Comparison of ENCODE assay signal across 24 mouse cellular contexts in the genomic region with DNA sequence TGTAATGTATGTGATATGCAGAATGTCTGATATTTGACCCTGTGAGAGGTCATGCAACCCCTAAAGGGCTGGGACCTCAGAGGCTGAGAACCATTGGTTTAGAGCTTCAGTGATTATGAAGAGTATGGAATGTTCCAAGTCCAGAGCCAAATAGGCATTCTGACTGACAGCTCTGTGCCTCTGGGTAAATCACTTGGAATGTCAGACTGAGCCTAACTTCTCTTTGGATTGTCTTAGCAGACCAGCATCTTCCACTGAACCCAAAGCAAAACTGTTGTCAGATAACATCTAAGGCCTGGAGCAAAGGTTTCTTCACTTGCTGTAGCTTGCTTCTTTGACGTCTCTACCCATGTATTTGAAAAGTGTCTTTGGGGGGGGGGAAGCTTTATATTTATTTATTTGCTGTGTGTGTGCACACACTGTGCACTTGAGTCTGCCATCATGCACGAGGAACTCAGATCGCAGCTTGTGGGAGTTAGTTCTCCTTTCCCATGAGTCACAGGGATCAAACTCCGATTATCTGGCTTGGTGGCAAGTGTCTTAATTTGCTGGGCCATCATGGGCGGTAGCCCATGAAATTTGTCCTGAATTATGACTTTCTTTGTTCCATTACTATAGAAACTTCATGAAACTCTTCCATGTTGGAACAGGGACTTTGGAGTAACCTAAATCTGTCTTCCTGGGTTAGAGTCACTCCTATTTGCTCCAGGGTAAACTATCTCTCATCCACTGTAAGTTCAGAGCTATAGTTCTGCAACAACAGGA. TPM values are rescaled to one million over a fixed set of nuclear protein-coding genes. Genes with fewer than 3 reads are reported as not detected.
DNase-seq lines count a peak whose midpoint lies in the region; ATAC-seq lines count a peak whose summit lies in the region.
"Had no signal": no experiment of that assay in that cellular context is flagged by ENCODE, and none has a peak within 500 bp of the region (broad histone marks: within the 10 kb centered on the region; RNA-seq: fewer than 3 reads in every experiment).

No protein-coding gene starts in this region.

- no peak overlapping the region for H3K4me2 ChIP-seq in embryonic facial prominence, embryonic 14.5 days (ENCODE audit: low read depth, low read length)
- no peak overlapping the region for H3K4me2 ChIP-seq in forebrain, embryonic 15.5 days (replicated peaks)
- H3K4me2 ChIP-seq: embryonic facial prominence, embryonic 13.5 days; intestine, embryonic 15.5 days had no signal

- H3K9ac ChIP-seq in embryonic facial prominence, embryonic 14.5 days (ENCODE audit: low read depth, low read length) = no peak overlapping the region
- no peak overlapping the region for H3K9ac ChIP-seq in forebrain, embryonic 15.5 days (replicated peaks)
- H3K9ac ChIP-seq: embryonic facial prominence, embryonic 13.5 days; heart, embryonic 12.5 days; hindbrain, embryonic 14.5 days; intestine, embryonic 15.5 days had no signal

- DNase-seq in embryonic facial prominence, embryonic 14.5 days (ENCODE audit: low spot score) = peak; percentile 16
- DNase-seq in embryonic facial prominence, embryonic 10.5 days (ENCODE audit: low spot score) = no peak
- DNase-seq in 3T3-L1 (ENCODE audit: low read depth, low spot score) (peak; percentile 22), R1 (ENCODE audit: low read depth, low spot score) (peak; percentile 5)
- DNase-seq: adrenal gland, adult 2 months; adrenal gland, postnatal 25 days; cerebellum, adult 11 months; cerebellum, adult 9-10 months; cerebellum, postnatal 25 days; gastrocnemius, postnatal 10 days; kidney, adult 18-20 months had no signal

- no peaks in the 10 kb centered on the region for H3K9me3 ChIP-seq in embryonic facial prominence, embryonic 14.5 days (ENCODE audit: control insufficient read depth, low read length)
- no peaks in the 10 kb centered on the region for H3K9me3 ChIP-seq in embryonic facial prominence, embryonic 10.5 days
- no peaks in the 10 kb centered on the region for H3K9me3 ChIP-seq in forebrain, embryonic 15.5 days
- H3K9me3 ChIP-seq: embryonic facial prominence, embryonic 13.5 days; heart, embryonic 12.5 days; hindbrain, embryonic 10.5 days; intestine, embryonic 15.5 days had no signal

- H3K27me3 ChIP-seq in embryonic facial prominence, embryonic 14.5 days (replicated peaks; ENCODE audit: control insufficient read depth, insufficient read depth, low read length) = no peaks in the 10 kb centered on the region
- H3K27me3 ChIP-seq in embryonic facial prominence, embryonic 10.5 days (replicated peaks; ENCODE audit: low read depth, poor library complexity, severe bottlenecking) = no peaks in the 10 kb centered on the region
- H3K27me3 ChIP-seq in forebrain, embryonic 15.5 days = no peaks in the 10 kb centered on the region
- H3K27me3 ChIP-seq: embryonic facial prominence, embryonic 13.5 days; heart, embryonic 12.5 days; intestine, embryonic 15.5 days had no signal

- no peaks in the 10 kb centered on the region; the same call in 1 of the 2 replicates for H3K4me1 ChIP-seq in embryonic facial prominence, embryonic 14.5 days (ENCODE audit: control insufficient read depth, insufficient read depth, low read length)
- peaks cover 12% of the 10 kb centered on the region; the same call in 1 of the 2 replicates for H3K4me1 ChIP-seq in embryonic facial prominence, embryonic 10.5 days
- H3K4me1 ChIP-seq in forebrain, embryonic 15.5 days = peaks cover 10% of the 10 kb centered on the region
- H3K4me1 ChIP-seq: embryonic facial prominence, embryonic 13.5 days; intestine, embryonic 15.5 days had no signal

- H3K27ac ChIP-seq in embryonic facial prominence, embryonic 14.5 days (replicated peaks; ENCODE audit: low read depth, low read length) = no peak overlapping the region
- no peak overlapping the region for H3K27ac ChIP-seq in embryonic facial prominence, embryonic 10.5 days (replicated peaks)
- H3K27ac ChIP-seq in forebrain, embryonic 15.5 days (replicated peaks) = no peak overlapping the region
- H3K27ac ChIP-seq: embryonic facial prominence, embryonic 13.5 days; intestine, embryonic 15.5 days had no signal

- H3K36me3 ChIP-seq in embryonic facial prominence, embryonic 14.5 days (ENCODE audit: control insufficient read depth, insufficient read depth, low read length) = no peaks in the 10 kb centered on the region
- H3K36me3 ChIP-seq in embryonic facial prominence, embryonic 10.5 days (replicated peaks) = no peaks in the 10 kb centered on the region
- H3K36me3 ChIP-seq in forebrain, embryonic 15.5 days = no peaks in the 10 kb centered on the region
- H3K36me3 ChIP-seq: embryonic facial prominence, embryonic 13.5 days; forebrain, embryonic 10.5 days; heart, embryonic 12.5 days; hindbrain, embryonic 10.5 days; intestine, embryonic 15.5 days had no signal

- no peak overlapping the region for H3K4me3 ChIP-seq in embryonic facial prominence, embryonic 14.5 days (ENCODE audit: low read depth, low read length)
- H3K4me3 ChIP-seq in embryonic facial prominence, embryonic 10.5 days = no peak overlapping the region
- H3K4me3 ChIP-seq in forebrain, embryonic 15.5 days = no peak overlapping the region
- H3K4me3 ChIP-seq: embryonic facial prominence, embryonic 13.5 days; heart, embryonic 12.5 days; intestine, embryonic 15.5 days had no signal

- no peak for ATAC-seq in embryonic facial prominence, embryonic 14.5 days (ENCODE audit: low read depth)
- 0 out of 2 replicates have a peak, but pooled peaks have one; percentile 37 for ATAC-seq in granulocyte monocyte progenitor cell, adult 5-6 weeks (replicated peaks; ENCODE audit: poor library complexity, severe bottlenecking)
- ATAC-seq in monocyte, adult 5-6 weeks (replicated peaks; ENCODE audit: insufficient number of reproducible peaks, low FRiP score, low TSS enrichment, poor library complexity, severe bottlenecking) = no peak
- no peak for ATAC-seq in forebrain, embryonic 15.5 days (replicated peaks)
- ATAC-seq: activated CD4-positive, CD25-positive, alpha-beta regulatory T cell, adult 4 months; intestine, embryonic 15.5 days had no signal

- 74% methylated on average over 5 of the region's 5 CpGs for WGBS in embryonic facial prominence, embryonic 14.5 days
- WGBS in embryonic facial prominence, embryonic 10.5 days = 80% methylated on average over 5 of the region's 5 CpGs
- WGBS in forebrain, embryonic 15.5 days = 78% methylated on average over 5 of the region's 5 CpGs

RNA-seq across cellular contexts. Expression of gene Pnp2, which starts 12.6 kb away (rescaled TPM):
- 0.45 and 0.73 TPM in 2 replicates for polyA plus RNA-seq in embryonic facial prominence, embryonic 14.5 days (2014; fragmentation: Nextera tagmentation; extraction: Ambion mirVana)
- polyA plus RNA-seq in embryonic facial prominence, embryonic 10.5 days (2016; fragmentation: Nextera tagmentation; extraction: Ambion mirVana) = 0.39 and 0.84 TPM in 2 replicates
- total RNA-seq in granulocyte monocyte progenitor cell, adult 5-6 weeks (2014; fragmentation: Nextera tagmentation) = 5.4 and 16.2 TPM in 2 replicates
- total RNA-seq in granulocyte monocyte progenitor cell, adult 5-6 weeks (2017) = 4.3 and 5.3 TPM in 2 replicates
- 1.9 to 3.0 TPM (median 1.9 TPM) in 3 replicates for total RNA-seq in monocyte, adult 5-6 weeks (2017)
- polyA plus RNA-seq in forebrain, embryonic 15.5 days (2015; fragmentation: Nextera tagmentation; extraction: Ambion mirVana) = 0.17 and 0.20 TPM in 2 replicates

RNA-seq across cellular contexts. Expression of gene Gm49342, which starts 24.1 kb away (rescaled TPM):
- polyA plus RNA-seq in embryonic facial prominence, embryonic 14.5 days (2014; fragmentation: Nextera tagmentation; extraction: Ambion mirVana) = not detected in 2 replicates
- not detected in 2 replicates for polyA plus RNA-seq in embryonic facial prominence, embryonic 10.5 days (2016; fragmentation: Nextera tagmentation; extraction: Ambion mirVana)
- not detected in 2 replicates for total RNA-seq in granulocyte monocyte progenitor cell, adult 5-6 weeks (2014; fragmentation: Nextera tagmentation)
- 68.4 TPM in 1 of 2 replicates, not detected in the other for total RNA-seq in granulocyte monocyte progenitor cell, adult 5-6 weeks (2017)
- total RNA-seq in monocyte, adult 5-6 weeks (2017) = 8.7 to 29.0 TPM (median 10.8 TPM) in 3 replicates
- polyA plus RNA-seq in forebrain, embryonic 15.5 days (2015; fragmentation: Nextera tagmentation; extraction: Ambion mirVana) = not detected in 2 replicates
- polyA plus RNA-seq: embryonic facial prominence, embryonic 13.5 days; forebrain, embryonic 10.5 days; forebrain, embryonic 14.5 days; heart, embryonic 12.5 days; heart, embryonic 16.5 days; hindbrain, embryonic 10.5 days; hindbrain, embryonic 14.5 days; intestine, embryonic 15.5 days had no signal

RNA-seq across cellular contexts. Expression of gene Pnp, which starts 37.5 kb away (rescaled TPM):
- 51.5 and 51.7 TPM in 2 replicates for polyA plus RNA-seq in embryonic facial prominence, embryonic 14.5 days (2014; fragmentation: Nextera tagmentation; extraction: Ambion mirVana)
- polyA plus RNA-seq in embryonic facial prominence, embryonic 10.5 days (2016; fragmentation: Nextera tagmentation; extraction: Ambion mirVana) = 74.5 and 78.8 TPM in 2 replicates
- total RNA-seq in granulocyte monocyte progenitor cell, adult 5-6 weeks (2014; fragmentation: Nextera tagmentation) = 179 and 257 TPM in 2 replicates
- 252 and 259 TPM in 2 replicates for total RNA-seq in granulocyte monocyte progenitor cell, adult 5-6 weeks (2017)
- 61.9 to 69.4 TPM (median 68.2 TPM) in 3 replicates for total RNA-seq in monocyte, adult 5-6 weeks (2017)
- polyA plus RNA-seq in forebrain, embryonic 15.5 days (2015; fragmentation: Nextera tagmentation; extraction: Ambion mirVana) = 17.0 and 19.8 TPM in 2 replicates

RNA-seq across cellular contexts. Expression of gene Pip4p1, which starts 37.7 kb away (rescaled TPM):
- 42.0 and 54.8 TPM in 2 replicates for polyA plus RNA-seq in embryonic facial prominence, embryonic 14.5 days (2014; fragmentation: Nextera tagmentation; extraction: Ambion mirVana)
- polyA plus RNA-seq in embryonic facial prominence, embryonic 10.5 days (2016; fragmentation: Nextera tagmentation; extraction: Ambion mirVana) = 43.5 and 43.6 TPM in 2 replicates
- total RNA-seq in granulocyte monocyte progenitor cell, adult 5-6 weeks (2014; fragmentation: Nextera tagmentation) = 48.4 and 72.7 TPM in 2 replicates
- total RNA-seq in granulocyte monocyte progenitor cell, adult 5-6 weeks (2017) = 20.9 and 25.0 TPM in 2 replicates
- 34.7 to 50.0 TPM (median 44.9 TPM) in 3 replicates for total RNA-seq in monocyte, adult 5-6 weeks (2017)
- polyA plus RNA-seq in forebrain, embryonic 15.5 days (2015; fragmentation: Nextera tagmentation; extraction: Ambion mirVana) = 95.1 and 95.3 TPM in 2 replicates

RNA-seq across cellular contexts. Expression of gene Rnase10, which starts 39.2 kb away (rescaled TPM):
- polyA plus RNA-seq in embryonic facial prominence, embryonic 14.5 days (2014; fragmentation: Nextera tagmentation; extraction: Ambion mirVana) = 0.29 and 0.48 TPM in 2 replicates
- polyA plus RNA-seq in embryonic facial prominence, embryonic 10.5 days (2016; fragmentation: Nextera tagmentation; extraction: Ambion mirVana) = not detected in 2 replicates
- not detected in 2 replicates for total RNA-seq in granulocyte monocyte progenitor cell, adult 5-6 weeks (2014; fragmentation: Nextera tagmentation)
- total RNA-seq in granulocyte monocyte progenitor cell, adult 5-6 weeks (2017) = 2.5 and 3.2 TPM in 2 replicates
- not detected in 3 replicates for total RNA-seq in monocyte, adult 5-6 weeks (2017)
- polyA plus RNA-seq in forebrain, embryonic 15.5 days (2015; fragmentation: Nextera tagmentation; extraction: Ambion mirVana) = not detected in 2 replicates
- total RNA-seq: gastrocnemius, postnatal 4 days had no signal
- polyA plus RNA-seq: activated CD4-positive, CD25-positive, alpha-beta regulatory T cell, adult 4 months; adrenal gland, adult 2 months; forebrain, embryonic 10.5 days; forebrain, embryonic 14.5 days; hindbrain, embryonic 10.5 days; hindbrain, embryonic 14.5 days had no signal
